12 mouse cellular contexts compared by ENCODE assay signal in the genomic region with DNA sequence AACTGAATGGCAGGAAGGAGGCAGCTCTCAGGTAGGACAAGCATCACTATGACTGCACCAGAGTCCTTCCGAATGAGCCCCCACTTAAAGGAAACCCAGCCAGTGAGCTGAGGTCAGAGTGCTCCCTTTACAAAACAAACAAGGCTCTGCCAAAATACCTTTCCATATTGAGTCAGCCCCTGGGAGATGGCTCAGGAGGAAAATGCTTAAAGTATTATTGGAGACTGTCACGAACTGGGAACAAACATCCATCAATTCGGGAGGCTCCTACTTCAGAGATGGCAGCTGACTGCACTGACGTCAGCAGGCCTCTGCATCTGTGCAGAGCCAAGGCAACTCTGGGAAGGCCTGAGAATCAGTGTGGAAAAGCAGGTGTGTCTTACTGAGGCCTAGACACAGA.
DNase-seq lines count a peak whose midpoint lies in the region; ATAC-seq and TF ChIP-seq lines count a peak whose summit lies in the region.
"Had no signal": no experiment of that assay in that cellular context is flagged by ENCODE, and none has a peak within 500 bp of the region (broad histone marks: within the 10 kb centered on the region; RNA-seq: fewer than 3 reads in every experiment).

No protein-coding gene starts in this region.

- H3K9me3 ChIP-seq in kidney, embryonic 15.5 days (replicated peaks): no peaks in the 10 kb centered on the region
- H3K9me3 ChIP-seq in stomach, postnatal 0 days (ENCODE audit: control insufficient read depth, low read length): no peaks in the 10 kb centered on the region

- no peak for TF ChIP-seq CTCF in stomach, postnatal 0 days (IDR thresholded peaks at IDR 0.05; ENCODE audit: low read depth)
- TF ChIP-seq CTCF in left cerebral cortex, adult 2 months (IDR thresholded peaks at IDR 0.05): no peak

- no peaks in the 10 kb centered on the region for H3K27me3 ChIP-seq in kidney, embryonic 15.5 days
- no peaks in the 10 kb centered on the region for H3K27me3 ChIP-seq in stomach, postnatal 0 days (ENCODE audit: control insufficient read depth, insufficient read depth, low read length)

- WGBS in kidney, embryonic 15.5 days: 21% methylated on average over 4 of the region's 4 CpGs
- WGBS in stomach, postnatal 0 days: 20% methylated on average over 4 of the region's 4 CpGs

- H3K4me2 ChIP-seq in kidney, embryonic 15.5 days: no peak overlapping the region
- H3K4me2 ChIP-seq in stomach, postnatal 0 days (replicated peaks; ENCODE audit: low read depth): no peak overlapping the region
- H3K4me2 ChIP-seq: lung, embryonic 14.5 days had no signal

- H3K4me3 ChIP-seq in kidney, embryonic 15.5 days (replicated peaks): no peak overlapping the region
- H3K4me3 ChIP-seq in stomach, postnatal 0 days (ENCODE audit: low read depth, low read length): no peak overlapping the region
- no peak overlapping the region for H3K4me3 ChIP-seq in left cerebral cortex, adult 2 months
- H3K4me3 ChIP-seq: megakaryocyte, embryonic 14.5 days had no signal

- DNase-seq in gastrocnemius, postnatal 25 days: peak; percentile 42
- no peak for DNase-seq in gastrocnemius, postnatal 10 days
- DNase-seq in kidney, postnatal 25 days: no peak
- DNase-seq in fibroblast of lung, adult 2 months (ENCODE audit: low read depth): peak; percentile 61
- DNase-seq in stomach, postnatal 0 days (ENCODE audit: low spot score): no peak
- no peak for DNase-seq in left cerebral cortex, adult 2 months (ENCODE audit: extremely low spot score in 1 of 2, low spot score in 2 of 2)
- DNase-seq: heart, postnatal 4 days; kidney, adult 11 months; lung, embryonic 14.5 days had no signal

- intact Hi-C loops in left cerebral cortex, adult 2 months (cut with DNase I): no loop called here

- peaks cover 19% of the 10 kb centered on the region for H3K4me1 ChIP-seq in kidney, embryonic 15.5 days
- no peaks in the 10 kb centered on the region for H3K4me1 ChIP-seq in stomach, postnatal 0 days (replicated peaks; ENCODE audit: control insufficient read depth, insufficient read depth)

- no peak for TF ChIP-seq EP300 in stomach, postnatal 0 days (optimal IDR thresholded peaks at IDR 0.05)

- no peaks in the 10 kb centered on the region for H3K36me3 ChIP-seq in kidney, embryonic 15.5 days
- no peaks in the 10 kb centered on the region for H3K36me3 ChIP-seq in stomach, postnatal 0 days (ENCODE audit: control insufficient read depth, insufficient read depth, low read length)

- H3K27ac ChIP-seq in kidney, embryonic 15.5 days: peak overlapping the region; percentile 25; the same call in 1 of the 2 replicates
- no peak overlapping the region for H3K27ac ChIP-seq in stomach, postnatal 0 days (replicated peaks)
- no peak overlapping the region for H3K27ac ChIP-seq in left cerebral cortex, adult 2 months

- 0 out of 2 replicates have a peak, but pooled peaks have one; percentile 43 for ATAC-seq in kidney, embryonic 15.5 days (replicated peaks; ENCODE audit: low FRiP score)
- peak; percentile 69; the same call in 1 of the 2 replicates for ATAC-seq in stomach, postnatal 0 days (ENCODE audit: low FRiP score, low TSS enrichment)
- ATAC-seq: CD4-positive, CD25-positive, alpha-beta regulatory T cell, adult 4 months had no signal

- H3K9ac ChIP-seq in kidney, embryonic 15.5 days: no peak overlapping the region
- no peak overlapping the region for H3K9ac ChIP-seq in stomach, postnatal 0 days (ENCODE audit: low read length)
- H3K9ac ChIP-seq: lung, embryonic 14.5 days had no signal

Comparison
In these comparisons a context has a peak if more than half of its experiments do, and no peak if none do; other contexts are left out.
1. DNase-seq: peak in gastrocnemius, postnatal 25 days (single experiment) and fibroblast of lung, adult 2 months (single experiment); none in gastrocnemius, postnatal 10 days (single experiment), kidney, postnatal 25 days (0 of 2), stomach, postnatal 0 days (single experiment) and left cerebral cortex, adult 2 months (0 of 2).